Mouse (Mus musculus): ENCODE data around the gene Lrriq1. TPM values are rescaled to one million over a fixed set of nuclear protein-coding genes. Genes with fewer than 3 reads are reported as not detected.

Lrriq1 gene
- polyA plus RNA-seq, 1 experiment = not detected

- 6% methylated on average over 32 of the region's 32 CpGs for WGBS
- DNase-seq (ENCODE audit: low read depth, low spot score) = no peak
Measured at GRCm38 (mm10) chr10:103029730-103030490, 206.2 kb downstream of the Lrriq1 start, which contains the start of gene Alx1. TSS of gene Alx1 (minus strand) at chr10:103030215.

DNA sequence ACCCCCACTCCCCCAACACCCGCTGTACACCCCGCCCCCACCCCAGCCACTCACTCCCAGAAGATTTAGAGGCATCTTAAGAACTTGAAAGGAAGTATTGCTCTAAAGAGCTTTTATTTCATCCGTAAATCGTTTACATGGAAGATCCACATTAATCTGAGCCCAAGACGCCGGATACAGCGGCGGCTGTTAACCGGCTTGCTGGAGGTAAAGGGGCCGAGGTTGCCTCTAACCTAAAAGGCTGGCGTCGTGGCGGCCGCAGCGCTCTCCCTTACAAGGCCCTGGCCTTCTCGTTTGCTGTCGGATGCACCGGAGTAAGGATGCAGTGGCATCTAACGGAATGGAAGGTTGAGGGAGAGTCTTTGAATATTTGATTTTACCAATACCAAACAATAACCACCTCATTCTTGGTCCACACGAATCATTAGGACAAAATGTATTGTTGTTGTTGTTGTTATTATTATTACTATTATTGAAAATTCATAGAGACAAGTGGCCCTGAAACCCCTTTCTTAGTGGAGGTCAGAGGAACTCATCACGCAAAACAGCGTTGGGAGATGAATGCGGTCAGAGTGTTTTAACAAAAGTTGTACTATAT lies 206.9 kb downstream of the Lrriq1 start:
- no peak for DNase-seq (ENCODE audit: low read depth, low spot score)
- WGBS = 5% methylated on average over 23 of the region's 23 CpGs

GRCm38 (mm10) chr10:103028253-103029131 lies 207.6 kb downstream of the Lrriq1 start:
- no peak for DNase-seq (ENCODE audit: low read depth, low spot score)
- WGBS = 2% methylated on average over 50 of the region's 50 CpGs

GRCm38 (mm10) chr10:103027931-103028252 lies 208.2 kb downstream of the Lrriq1 start:
- no peak for DNase-seq (ENCODE audit: low read depth, low spot score)
- WGBS = 5% methylated on average over 15 of the region's 15 CpGs

DNA sequence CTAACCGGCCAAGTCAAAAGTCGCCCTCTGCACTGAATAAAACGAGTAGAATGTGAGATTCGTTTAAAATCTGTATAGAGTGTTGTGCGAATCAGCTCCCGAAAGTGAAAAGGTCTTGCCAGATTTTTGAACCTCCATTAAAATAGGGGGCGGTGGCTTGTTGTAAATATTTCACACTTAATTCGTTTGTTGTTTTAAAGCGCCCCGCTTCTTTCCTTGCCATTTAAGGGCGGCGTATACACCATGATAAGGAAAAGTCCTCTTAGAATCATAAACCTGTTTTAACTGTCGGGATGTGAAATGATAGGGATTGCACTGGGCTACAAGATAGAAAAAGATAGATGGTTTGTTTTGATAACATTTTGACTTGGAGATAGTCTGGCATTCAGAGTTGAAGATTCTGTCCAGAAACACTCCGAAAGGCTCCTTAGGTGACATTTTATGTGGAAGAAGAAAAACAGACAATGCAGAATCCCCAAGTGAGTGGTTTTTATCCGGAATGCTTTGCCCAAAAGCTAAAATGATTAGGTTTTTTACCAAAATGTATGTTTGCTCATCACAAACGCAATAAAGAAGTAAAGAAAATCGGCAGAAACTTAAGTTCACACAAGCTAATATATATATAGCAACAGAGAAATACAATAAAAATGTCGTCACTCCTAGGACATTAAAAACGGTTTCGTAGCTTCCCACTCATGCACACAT lies 208.7 kb downstream of the Lrriq1 start:
- 6% methylated on average over 20 of the region's 20 CpGs for WGBS
- no peak for DNase-seq (ENCODE audit: low read depth, low spot score)

- no peak for DNase-seq (ENCODE audit: low read depth, low spot score)
- WGBS = 5% methylated on average over 17 of the region's 17 CpGs
Measured at GRCm38 (mm10) chr10:103026636-103027225, 209.4 kb downstream of the Lrriq1 start.

GRCm38 (mm10) chr10:103002556-103002955 lies 233.6 kb downstream of the Lrriq1 start:
- 48% methylated on average over 2 of the region's 2 CpGs for WGBS
- no peak for DNase-seq (ENCODE audit: low read depth, low spot score)

DNA sequence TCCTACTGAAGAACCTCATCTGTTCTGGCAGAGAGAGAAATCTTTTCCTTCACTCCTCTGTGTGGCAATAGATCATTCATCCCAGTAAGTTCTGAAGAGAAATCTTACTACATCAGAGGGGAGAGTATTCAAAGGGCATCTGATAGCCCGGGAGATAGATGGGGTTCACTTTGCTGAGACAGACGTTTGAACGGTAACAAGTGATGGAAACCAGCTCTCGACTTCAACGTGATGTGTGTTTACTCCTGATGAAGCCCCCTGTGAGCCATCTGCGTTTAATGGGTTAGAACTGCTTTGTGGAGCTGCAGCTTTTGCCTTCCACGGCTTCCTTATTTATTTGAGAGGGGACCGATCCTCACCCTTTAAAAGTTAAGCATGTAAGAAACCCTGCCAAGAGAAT lies 235.2 kb downstream of the Lrriq1 start:
- DNase-seq (ENCODE audit: low read depth, low spot score) = no peak
- WGBS = 31% methylated on average over 8 of the region's 8 CpGs

- no peak for DNase-seq (ENCODE audit: low read depth, low spot score)
Measured at GRCm38 (mm10) chr10:102999584-102999983, 236.5 kb downstream of the Lrriq1 start.

Other genes with a start within 250 kb of the Lrriq1 start
- not detected in 2 replicates for gene Alx1, start 206.1 kb downstream of the Lrriq1 start, polyA plus RNA-seq (2012; rRNA removed)
- 0.09 and 0.15 TPM in 2 replicates for gene Slc6a15, start 131.5 kb upstream of the Lrriq1 start, polyA plus RNA-seq (2012; rRNA removed)

Data from large intestine, adult 2 months (tissue).